Mouse (Mus musculus) liver, adult (tissue): Measurements from ENCODE around the gene Dclre1b.

Experiments used
- GATA4 ChIP-seq: IDR thresholded peaks from 2 replicates; pipeline ENCODE4 v1.6.1; 2014; ENCODE audit warnings: mild to moderate bottlenecking, low read length; ENCODE audit not compliant: insufficient replicate concordance

Dclre1b gene

GRCm38 (mm10) chr3:103787225-103787624 lies 22.0 kb downstream of the Dclre1b start:
- TF ChIP-seq GATA4, result no peak

- TF ChIP-seq GATA4, result no peak
Observed at GRCm38 (mm10) chr3:103782844-103783609, 26.2 kb downstream of the Dclre1b start.

GRCm38 (mm10) chr3:103780777-103781176 lies 28.5 kb downstream of the Dclre1b start:
- no peak for TF ChIP-seq GATA4

GRCm38 (mm10) chr3:103780271-103780670 lies 29.0 kb downstream of the Dclre1b start:
- TF ChIP-seq GATA4, result no peak

- TF ChIP-seq GATA4, result no peak
Observed at GRCm38 (mm10) chr3:103779183-103779582, 30.1 kb downstream of the Dclre1b start.

- no peak for TF ChIP-seq GATA4
Observed at GRCm38 (mm10) chr3:103778660-103779059, 30.6 kb downstream of the Dclre1b start.

GRCm38 (mm10) chr3:103777940-103778339 lies 31.3 kb downstream of the Dclre1b start:
- no peak for TF ChIP-seq GATA4

- TF ChIP-seq GATA4, result no peak
Observed at GRCm38 (mm10) chr3:103774009-103774408, 35.2 kb downstream of the Dclre1b start.

GRCm38 (mm10) chr3:103773508-103773907 lies 35.7 kb downstream of the Dclre1b start:
- TF ChIP-seq GATA4, result no peak

GRCm38 (mm10) chr3:103772846-103773245 lies 36.4 kb downstream of the Dclre1b start:
- TF ChIP-seq GATA4, result peak; percentile 6; the same call in 1 of the 2 replicates

- TF ChIP-seq GATA4, result no peak
Observed at GRCm38 (mm10) chr3:103771531-103772130, 37.6 kb downstream of the Dclre1b start.

GRCm38 (mm10) chr3:103766789-103767188 lies 42.5 kb downstream of the Dclre1b start:
- TF ChIP-seq GATA4, result no peak

GRCm38 (mm10) chr3:103759261-103759970 lies 49.8 kb downstream of the Dclre1b start:
- TF ChIP-seq GATA4, result no peak

GRCm38 (mm10) chr3:103758456-103758855 lies 50.8 kb downstream of the Dclre1b start:
- TF ChIP-seq GATA4, result no peak

GRCm38 (mm10) chr3:103756920-103757319 lies 52.3 kb downstream of the Dclre1b start:
- TF ChIP-seq GATA4, result no peak

GRCm38 (mm10) chr3:103755351-103755750 lies 53.9 kb downstream of the Dclre1b start:
- TF ChIP-seq GATA4, result no peak
